Mouse (Mus musculus) testis, adult 2 months (tissue): Measurements from ENCODE around the gene Ifi206.

ENCODE experiments used
- CTCF ChIP-seq: fragments of 200-500 bp; IDR thresholded peaks from 2 replicates; pipeline ENCODE4 v1.5.1; 2012; ENCODE audit warnings: low read depth, mild to moderate bottlenecking, inconsistent platforms, low read length, moderate library complexity; ENCODE audit not compliant: control insufficient read depth, insufficient read depth, insufficient replicate concordance
- POLR2A ChIP-seq: fragments of 200-500 bp; IDR thresholded peaks from 2 replicates; pipeline ENCODE4 v1.6.1; 2012; ENCODE audit warnings: low read depth, mild to moderate bottlenecking, inconsistent platforms, low read length, moderate library complexity; ENCODE audit not compliant: control insufficient read depth

DNA sequence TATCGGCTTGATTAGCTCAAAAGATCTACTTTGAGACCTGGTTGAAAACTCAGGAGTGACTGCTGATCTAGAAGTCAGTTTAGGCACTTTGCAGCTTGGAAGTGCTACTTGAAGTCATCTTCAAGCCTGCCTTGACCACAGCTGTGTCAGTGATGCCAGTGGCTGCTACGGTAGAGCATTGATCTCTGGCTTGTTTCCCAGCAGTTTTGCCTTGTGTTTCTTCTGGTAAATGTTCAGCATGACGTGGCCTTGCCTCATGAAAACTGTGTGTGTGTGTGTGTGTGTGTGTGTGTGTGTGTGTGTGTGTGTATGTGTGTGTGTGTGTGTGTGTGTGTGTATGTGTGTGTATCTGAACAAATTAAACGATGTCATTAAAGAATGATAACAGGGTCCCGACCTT lies 34.1 kb downstream of the Ifi206 start:
- TF ChIP-seq CTCF (no peak), POLR2A (no peak)
